Mouse (Mus musculus) ES-Bruce4 (cell line): Measurements from ENCODE around the gene Slc37a3.

Experiments used
- CTCF ChIP-seq: IDR thresholded peaks from one replicate; pipeline ENCODE4 v1.8.1; 2011; ENCODE audit warnings: low read depth, low read length
- POLR2A ChIP-seq: IDR thresholded peaks from one replicate; pipeline ENCODE4 v1.8.1; 2011; ENCODE audit warnings: low read length; ENCODE audit not compliant: insufficient read depth

GRCm38 (mm10) chr6:39334224-39334623 lies 43.3 kb downstream of the Slc37a3 start:
- TF ChIP-seq POLR2A = no peak
- no peak for TF ChIP-seq CTCF
